Mouse (Mus musculus): ENCODE results near the gene Lsm7. TPM values are rescaled to one million over a fixed set of nuclear protein-coding genes. Genes with fewer than 3 reads are reported as not detected.

Lsm7 gene
- total and polyA plus RNA-seq, 3 experiments, result 19.4 to 79.9 (median 23.2) TPM

GRCm38 (mm10) chr10:80856267-80856666 lies 1.3 kb upstream of the Lsm7 start:
- Histone ChIP-seq H3K27me3 (ENCODE audit: control insufficient read depth, insufficient read depth, low read length) (no peaks in the 10 kb centered on the region), H3K79me2 (replicated peaks; ENCODE audit: control insufficient read depth, insufficient read depth, low read length) (peaks cover 1% of the 10 kb centered on the region; the same call in 1 of the 2 replicates), H3K4me1 (ENCODE audit: control insufficient read depth, insufficient read depth, low read length) (peaks cover 6% of the 10 kb centered on the region), H3K27ac (no peak overlapping the region), H3K9ac (ENCODE audit: low read depth, low read length) (no peak overlapping the region), H3K4me3 (no peak overlapping the region), H3K36me3 (ENCODE audit: control insufficient read depth, insufficient read depth, low read length) (no peaks in the 10 kb centered on the region)
- intact Hi-C loops (cut with DNase I), result no loop called here
- TF ChIP-seq CTCF (IDR thresholded peaks at IDR 0.05), result peak; percentile 22; the same call in 1 of the 2 replicates
- 0 out of 2 replicates have a peak, but pooled peaks have one; percentile 16 for TF ChIP-seq EP300 (IDR thresholded peaks at IDR 0.05; ENCODE audit: insufficient read depth, low read depth, low read length)
- no peak for TF ChIP-seq POLR2A (IDR thresholded peaks at IDR 0.05; ENCODE audit: insufficient read depth, low read depth, low read length)
- peak in 1 of 2 experiments; percentile 44 for DNase-seq
- 46% methylated on average over 3 of the region's 3 CpGs for WGBS

GRCm38 (mm10) chr10:80855749-80856073 lies 702 bp upstream of the Lsm7 start:
- peak overlapping the region; percentile 70 for H3K27ac ChIP-seq
- peaks cover 6% of the 10 kb centered on the region for H3K4me1 ChIP-seq (ENCODE audit: control insufficient read depth, insufficient read depth, low read length)
- peak overlapping the region; percentile 70 for H3K9ac ChIP-seq (ENCODE audit: low read depth, low read length)
- TF ChIP-seq CTCF (IDR thresholded peaks at IDR 0.05) (no peak), EP300 (IDR thresholded peaks at IDR 0.05; ENCODE audit: insufficient read depth, low read depth, low read length) (no peak), POLR2A (IDR thresholded peaks at IDR 0.05; ENCODE audit: insufficient read depth, low read depth, low read length) (no peak)
- H3K79me2 ChIP-seq (replicated peaks; ENCODE audit: control insufficient read depth, insufficient read depth, low read length), result peaks cover 1% of the 10 kb centered on the region; the same call in 1 of the 2 replicates
- H3K27me3 ChIP-seq (ENCODE audit: control insufficient read depth, insufficient read depth, low read length), result no peaks in the 10 kb centered on the region
- H3K36me3 ChIP-seq (ENCODE audit: control insufficient read depth, insufficient read depth, low read length), result no peaks in the 10 kb centered on the region
- intact Hi-C loops (cut with DNase I), result loop anchor here (2.0 kb wide), 1 partner anchor 31 kb away; no protein-coding TSS in a partner anchor
- DNase-seq, result peak in 1 of 2 experiments; percentile 21
- WGBS, result 16% methylated on average over 11 of the region's 11 CpGs
- peak overlapping the region; percentile 83 for H3K4me3 ChIP-seq

DNA sequence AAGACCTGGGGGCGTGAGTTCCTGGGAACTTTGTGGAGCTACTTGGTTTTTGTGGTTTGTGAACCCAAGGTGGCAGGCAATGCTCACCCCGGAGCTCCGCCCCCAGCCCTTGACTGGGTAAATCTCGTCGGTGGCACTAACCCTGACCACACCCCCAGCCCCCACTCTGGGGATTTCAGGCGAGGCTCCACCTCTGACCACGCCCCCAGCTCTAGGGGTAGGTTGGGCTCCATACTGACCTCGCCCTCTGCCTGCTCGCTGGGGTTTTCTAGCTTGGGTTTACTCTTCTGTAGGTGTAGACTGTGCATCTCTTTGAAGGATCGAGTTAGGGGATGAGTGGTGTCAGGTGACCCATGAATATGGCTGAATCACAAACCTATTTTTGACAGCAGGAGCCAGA lies 6.4 kb downstream of the Lsm7 start:
- no peak overlapping the region for H3K27ac ChIP-seq

DNA sequence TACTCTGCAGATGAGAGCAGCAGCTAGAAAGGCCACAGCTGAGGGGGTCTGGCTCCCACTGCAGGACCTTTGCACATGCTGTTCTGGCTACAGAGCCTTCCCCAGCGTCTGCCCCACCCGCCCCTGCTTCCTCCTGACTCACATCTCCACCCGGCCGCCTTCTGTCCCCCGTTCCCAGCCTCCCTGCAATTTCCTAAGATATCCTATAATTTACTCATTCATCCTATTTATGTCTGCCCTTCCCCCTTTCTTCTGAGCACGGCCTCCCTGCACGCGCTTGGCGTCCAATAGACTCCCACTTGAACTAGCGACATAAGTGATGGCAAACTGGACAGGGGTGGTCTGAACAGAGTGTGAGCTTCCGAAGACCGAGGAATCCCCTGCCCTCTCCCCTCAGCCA lies 9.3 kb downstream of the Lsm7 start:
- Histone ChIP-seq H3K4me1 (ENCODE audit: control insufficient read depth, insufficient read depth, low read length) (no peaks in the 10 kb centered on the region; the same call in 1 of the 2 replicates), H3K36me3 (ENCODE audit: control insufficient read depth, insufficient read depth, low read length) (no peaks in the 10 kb centered on the region), H3K27me3 (ENCODE audit: control insufficient read depth, insufficient read depth, low read length) (no peaks in the 10 kb centered on the region), H3K79me2 (replicated peaks; ENCODE audit: control insufficient read depth, insufficient read depth, low read length) (no peaks in the 10 kb centered on the region), H3K9ac (ENCODE audit: low read depth, low read length) (no peak overlapping the region), H3K27ac (no peak overlapping the region), H3K4me3 (no peak overlapping the region)
- no peak for DNase-seq
- 59% methylated on average over 12 of the region's 12 CpGs for WGBS
- intact Hi-C loops (cut with DNase I), result no loop called here
- TF ChIP-seq EP300 (IDR thresholded peaks at IDR 0.05; ENCODE audit: insufficient read depth, low read depth, low read length) (no peak), CTCF (IDR thresholded peaks at IDR 0.05) (no peak), POLR2A (IDR thresholded peaks at IDR 0.05; ENCODE audit: insufficient read depth, low read depth, low read length) (no peak)

More for the DNA sequence above, 6.4 kb downstream of the Lsm7 start:
- no peaks in the 10 kb centered on the region for H3K36me3 ChIP-seq (ENCODE audit: control insufficient read depth, insufficient read depth, low read length)
- no peaks in the 10 kb centered on the region for H3K27me3 ChIP-seq (ENCODE audit: control insufficient read depth, insufficient read depth, low read length)
- H3K9ac ChIP-seq (ENCODE audit: low read depth, low read length), result no peak overlapping the region
- peak in 1 of 2 experiments; percentile 37 for DNase-seq
- 14% methylated on average over 10 of the region's 10 CpGs for WGBS
- TF ChIP-seq POLR2A (IDR thresholded peaks at IDR 0.05; ENCODE audit: insufficient read depth, low read depth, low read length) (no peak), CTCF (IDR thresholded peaks at IDR 0.05) (no peak), EP300 (IDR thresholded peaks at IDR 0.05; ENCODE audit: insufficient read depth, low read depth, low read length) (no peak)
- H3K4me1 ChIP-seq (ENCODE audit: control insufficient read depth, insufficient read depth, low read length), result no peaks in the 10 kb centered on the region; the same call in 1 of the 2 replicates
- intact Hi-C loops (cut with DNase I), result no loop called here
- H3K79me2 ChIP-seq (replicated peaks; ENCODE audit: control insufficient read depth, insufficient read depth, low read length), result no peaks in the 10 kb centered on the region
- H3K4me3 ChIP-seq, result no peak overlapping the region

DNA sequence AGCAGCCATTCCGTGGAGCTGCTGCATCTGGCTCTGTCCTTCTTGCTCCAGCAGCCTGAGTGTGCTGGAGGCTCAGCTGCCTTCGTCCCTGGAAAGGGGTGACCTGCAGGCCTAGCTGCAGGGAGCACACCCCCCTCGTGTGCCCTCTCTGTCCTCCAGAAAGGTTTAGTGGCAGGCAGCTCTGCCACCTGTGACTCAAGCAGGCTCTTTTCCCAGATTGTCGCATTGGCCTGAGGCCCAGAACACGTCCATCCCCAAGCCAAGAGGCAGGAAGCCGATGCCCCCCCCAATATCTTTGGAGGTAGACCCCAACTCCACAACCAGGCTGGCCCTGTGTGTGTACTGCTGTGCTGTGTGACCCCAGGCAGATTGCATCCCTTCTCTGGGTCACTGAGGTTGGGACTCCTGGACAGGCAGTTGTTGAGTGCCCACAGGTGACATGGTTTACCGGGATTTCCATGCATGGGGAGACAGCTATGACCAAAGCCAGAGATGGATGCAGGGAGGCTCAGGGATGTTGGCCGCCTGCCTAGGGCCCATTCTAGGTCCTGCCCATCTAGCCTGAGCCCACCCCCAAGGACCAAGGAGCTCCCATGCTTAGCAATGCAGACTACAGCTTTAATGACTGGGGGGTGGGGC lies 9.8 kb downstream of the Lsm7 start:
- no peak overlapping the region; the same call in 1 of the 2 replicates for H3K27ac ChIP-seq
- no peaks in the 10 kb centered on the region for H3K27me3 ChIP-seq (ENCODE audit: control insufficient read depth, insufficient read depth, low read length)

More for the DNA sequence above, 9.8 kb downstream of the Lsm7 start:
- H3K4me1 ChIP-seq (ENCODE audit: control insufficient read depth, insufficient read depth, low read length), result no peaks in the 10 kb centered on the region; the same call in 1 of the 2 replicates
- intact Hi-C loops (cut with DNase I), result no loop called here
- TF ChIP-seq POLR2A (IDR thresholded peaks at IDR 0.05; ENCODE audit: insufficient read depth, low read depth, low read length), result no peak
- TF ChIP-seq CTCF (IDR thresholded peaks at IDR 0.05), result no peak
- TF ChIP-seq EP300 (IDR thresholded peaks at IDR 0.05; ENCODE audit: insufficient read depth, low read depth, low read length), result 0 out of 2 replicates have a peak, but pooled peaks have one; percentile 39
- no peaks in the 10 kb centered on the region for H3K36me3 ChIP-seq (ENCODE audit: control insufficient read depth, insufficient read depth, low read length)
- H3K79me2 ChIP-seq (replicated peaks; ENCODE audit: control insufficient read depth, insufficient read depth, low read length), result no peaks in the 10 kb centered on the region
- 41% methylated on average over 8 of the region's 8 CpGs for WGBS
- peak in 1 of 2 experiments; percentile 47 for DNase-seq
- no peak overlapping the region for H3K4me3 ChIP-seq
- H3K9ac ChIP-seq (ENCODE audit: low read depth, low read length), result no peak overlapping the region

Data from heart, adult 2 months (tissue).